Mouse (Mus musculus): ENCODE data around the gene Iars2.

DNA sequence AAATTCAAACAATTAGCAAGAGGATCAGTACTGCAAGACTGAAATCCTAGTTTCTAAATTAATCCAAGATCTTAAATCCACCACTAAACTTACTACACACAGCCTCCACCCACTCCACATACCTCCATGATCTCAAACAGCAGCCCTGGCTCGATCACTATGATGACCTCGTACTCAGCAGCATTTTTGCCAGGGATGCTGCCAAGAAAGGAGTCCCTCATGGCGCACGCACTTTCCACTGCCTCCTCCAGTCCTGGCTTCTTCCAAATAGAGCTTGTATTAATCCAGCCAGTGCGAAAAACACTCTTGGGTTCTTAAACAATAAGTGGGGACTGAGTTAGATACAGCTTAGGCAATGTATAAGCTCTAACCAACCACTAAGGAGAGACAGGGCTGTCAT is 40.0 kb downstream of the Iars2 start:
- TF ChIP-seq CTCF (IDR thresholded peaks at IDR 0.05; ENCODE audit: insufficient read depth, low read length) (no peak), POLR2A (IDR thresholded peaks at IDR 0.05; ENCODE audit: borderline replicate concordance, extremely low read depth, low read depth, low read length) (no peak)

Measured in lung, adult 2 months (tissue).